ENCODE assay signal across 10 mouse cellular contexts in genomic region chr12:3926127-3926526, GRCm38 (mm10). TPM values are rescaled to one million over a fixed set of nuclear protein-coding genes. Genes with fewer than 3 reads are reported as not detected.
A peak's percentile ranks its signal among the peaks of the same experiment; 100 is the strongest.
DNase-seq lines count a peak whose midpoint lies in the region; ATAC-seq lines count a peak whose summit lies in the region.
"Had no signal": no experiment of that assay in that cellular context is flagged by ENCODE, and none has a peak within 500 bp of the region (broad histone marks: within the 10 kb centered on the region; RNA-seq: fewer than 3 reads in every experiment).

No protein-coding gene starts in this region.

- H3K27me3 ChIP-seq in intestine, embryonic 14.5 days (replicated peaks; ENCODE audit: control insufficient read depth, insufficient read depth, low read length): no peaks in the 10 kb centered on the region
- no peaks in the 10 kb centered on the region for H3K27me3 ChIP-seq in intestine, embryonic 16.5 days (replicated peaks; ENCODE audit: control insufficient read depth, insufficient read depth, low read length)
- H3K27me3 ChIP-seq: embryonic facial prominence, embryonic 15.5 days; neural tube, embryonic 12.5 days had no signal

- H3K9ac ChIP-seq in intestine, embryonic 14.5 days (ENCODE audit: low read length): no peak overlapping the region
- no peak overlapping the region for H3K9ac ChIP-seq in intestine, embryonic 16.5 days (ENCODE audit: low read depth, low read length)
- H3K9ac ChIP-seq: embryonic facial prominence, embryonic 15.5 days; neural tube, embryonic 12.5 days had no signal

- intact Hi-C loops in heart, postnatal 36 days (cut with DNase I): loop anchor here (1.0 to 5.0 kb wide), 4 partner anchors 58 to 621 kb away; no protein-coding TSS in a partner anchor

- H3K36me3 ChIP-seq in intestine, embryonic 14.5 days (ENCODE audit: control insufficient read depth, insufficient read depth, low read length): no peaks in the 10 kb centered on the region
- H3K36me3 ChIP-seq in intestine, embryonic 16.5 days (ENCODE audit: control insufficient read depth, insufficient read depth, low read length): no peaks in the 10 kb centered on the region
- H3K36me3 ChIP-seq: embryonic facial prominence, embryonic 15.5 days; neural tube, embryonic 12.5 days had no signal

- H3K4me3 ChIP-seq in intestine, embryonic 14.5 days (ENCODE audit: low read depth, low read length): no peak overlapping the region
- H3K4me3 ChIP-seq in intestine, embryonic 16.5 days (ENCODE audit: low read length): no peak overlapping the region
- H3K4me3 ChIP-seq: embryonic facial prominence, embryonic 15.5 days; neural tube, embryonic 12.5 days had no signal

- DNase-seq in intestine, embryonic 14.5 days (ENCODE audit: low spot score): peak; percentile 89
- DNase-seq in adrenal gland, adult (ENCODE audit: inconsistent age in 2 of 2, low spot score in 1 of 2): peak; percentile 58 to 90
- DNase-seq in heart, postnatal 36 days: peak; percentile 73 to 81
- DNase-seq in layer of hippocampus, adult 9-10 months (ENCODE audit: low spot score): peak; percentile 63
- DNase-seq in testis, postnatal 10 days (ENCODE audit: low spot score): peak; percentile 89

- no peak for ATAC-seq in intestine, embryonic 14.5 days (replicated peaks; ENCODE audit: low FRiP score, low TSS enrichment, low read depth)
- ATAC-seq in intestine, embryonic 16.5 days: no peak
- peak; percentile 83 for ATAC-seq in common myeloid progenitor, adult 5-6 weeks (replicated peaks; ENCODE audit: low read depth, poor library complexity, severe bottlenecking)
- ATAC-seq in megakaryocyte-erythroid progenitor cell, adult 5-6 weeks (replicated peaks; ENCODE audit: low FRiP score, low TSS enrichment, poor library complexity, severe bottlenecking): peak; percentile 78

- no peak overlapping the region for H3K27ac ChIP-seq in intestine, embryonic 14.5 days (ENCODE audit: low read depth)
- no peak overlapping the region for H3K27ac ChIP-seq in intestine, embryonic 16.5 days (ENCODE audit: low read length)
- H3K27ac ChIP-seq: embryonic facial prominence, embryonic 15.5 days; neural tube, embryonic 12.5 days had no signal

- H3K9me3 ChIP-seq in intestine, embryonic 14.5 days (ENCODE audit: control insufficient read depth, low read length): no peaks in the 10 kb centered on the region
- H3K9me3 ChIP-seq in intestine, embryonic 16.5 days (ENCODE audit: control insufficient read depth, low read length): no peaks in the 10 kb centered on the region
- H3K9me3 ChIP-seq: embryonic facial prominence, embryonic 15.5 days; neural tube, embryonic 12.5 days had no signal

- WGBS in intestine, embryonic 14.5 days: 0% methylated on average over 1 of the region's 1 CpGs
- 0% methylated on average over 1 of the region's 1 CpGs for WGBS in intestine, embryonic 16.5 days

- H3K4me1 ChIP-seq in intestine, embryonic 14.5 days (replicated peaks; ENCODE audit: control insufficient read depth, insufficient read depth, low read length): no peaks in the 10 kb centered on the region
- no peaks in the 10 kb centered on the region for H3K4me1 ChIP-seq in intestine, embryonic 16.5 days (ENCODE audit: control insufficient read depth, insufficient read depth, low read length)
- H3K4me1 ChIP-seq: embryonic facial prominence, embryonic 15.5 days; neural tube, embryonic 12.5 days had no signal

- no peak overlapping the region for H3K4me2 ChIP-seq in intestine, embryonic 14.5 days (ENCODE audit: low read length)
- H3K4me2 ChIP-seq in intestine, embryonic 16.5 days (ENCODE audit: low read depth, low read length): no peak overlapping the region
- H3K4me2 ChIP-seq: embryonic facial prominence, embryonic 15.5 days; neural tube, embryonic 12.5 days had no signal

RNA-seq across cellular contexts. Expression of gene Pomc, which starts 28.6 kb away (rescaled TPM):
- polyA plus RNA-seq in intestine, embryonic 14.5 days (2014; fragmentation: Nextera tagmentation; extraction: Ambion mirVana): 3.2 TPM in 2 replicates
- polyA plus RNA-seq in intestine, embryonic 16.5 days (2015; fragmentation: Nextera tagmentation; extraction: Ambion mirVana): 2.4 and 2.5 TPM in 2 replicates
- total RNA-seq in common myeloid progenitor, adult 5-6 weeks (2017): 1.7 TPM in 1 of 2 replicates, not detected in the other
- total RNA-seq in heart, postnatal 36 days (2021): under 1 TPM; 0.27 to 0.42 TPM
- 0.68 and 1.8 TPM in 2 replicates for total RNA-seq in megakaryocyte-erythroid progenitor cell, adult 5-6 weeks (2014; fragmentation: Nextera tagmentation)
- not detected in 2 replicates for total RNA-seq in megakaryocyte-erythroid progenitor cell, adult 5-6 weeks (2017)

Comparison
In these comparisons a context has a peak if more than half of its experiments do, and no peak if none do; other contexts are left out.
1. ATAC-seq: peak in common myeloid progenitor, adult 5-6 weeks (single experiment) and megakaryocyte-erythroid progenitor cell, adult 5-6 weeks (single experiment); none in intestine, embryonic 14.5 days (single experiment) and intestine, embryonic 16.5 days (single experiment).
2. Peak in every context shown above with its lines, with median percentiles within 50 percentile points of each other: DNase-seq.